Mouse (Mus musculus): ENCODE measurements at regions not wholly inside any gene's neighbourhood (a gene's known extent, or its start where the extent isn't known, plus 50 kb on each side); places are given as distances from the start of the nearest gene placed in this dataset.

GRCm38 (mm10) chr10:111580401-111581100 is 74.5 kb downstream of the Phlda1 start:
- H3K27me3 ChIP-seq (ENCODE audit: low read depth, poor library complexity, severe bottlenecking) = 0 out of 2 replicates have a peak, but pooled peaks cover 3% of the 10 kb centered on the region
- 44% methylated on average over 11 of the region's 11 CpGs for WGBS
- H3K4me1 ChIP-seq = peaks cover 21% of the 10 kb centered on the region; the same call in 1 of the 2 replicates
- no peak overlapping the region for H3K27ac ChIP-seq
- no peak overlapping the region for H3K4me3 ChIP-seq
- H3K36me3 ChIP-seq = no peaks in the 10 kb centered on the region
- H3K9me3 ChIP-seq (replicated peaks) = no peaks in the 10 kb centered on the region
- no peak for DNase-seq (ENCODE audit: low spot score)

DNA sequence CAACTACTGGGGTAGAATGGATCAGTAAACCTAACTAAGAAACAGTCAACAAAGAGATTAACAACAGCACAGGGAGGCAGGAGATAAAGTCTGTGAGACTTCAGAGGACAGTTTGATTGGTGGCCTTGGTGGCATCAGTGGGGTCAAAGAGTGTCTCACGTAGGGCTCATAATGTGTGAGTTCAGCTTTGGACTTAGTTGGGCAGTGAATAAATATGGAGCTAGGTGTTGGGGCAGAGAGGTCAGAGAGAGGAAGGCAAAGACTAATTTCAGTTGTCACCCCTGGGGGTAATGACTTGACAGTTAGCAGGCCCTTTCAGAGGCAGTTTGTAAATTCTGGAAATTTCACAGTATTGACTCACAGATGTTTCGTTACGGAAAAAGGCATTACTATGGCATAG is 75.8 kb downstream of the Phlda1 start:
- Histone ChIP-seq H3K36me3 (no peaks in the 10 kb centered on the region), H3K4me1 (peaks cover 14% of the 10 kb centered on the region; the same call in 1 of the 2 replicates), H3K9me3 (replicated peaks) (no peaks in the 10 kb centered on the region), H3K27me3 (ENCODE audit: low read depth, poor library complexity, severe bottlenecking) (0 out of 2 replicates have a peak, but pooled peaks cover 3% of the 10 kb centered on the region), H3K27ac (no peak overlapping the region), H3K4me3 (no peak overlapping the region)
- WGBS = 37% methylated on average over 3 of the region's 3 CpGs
- DNase-seq (ENCODE audit: low spot score) = no peak

DNA sequence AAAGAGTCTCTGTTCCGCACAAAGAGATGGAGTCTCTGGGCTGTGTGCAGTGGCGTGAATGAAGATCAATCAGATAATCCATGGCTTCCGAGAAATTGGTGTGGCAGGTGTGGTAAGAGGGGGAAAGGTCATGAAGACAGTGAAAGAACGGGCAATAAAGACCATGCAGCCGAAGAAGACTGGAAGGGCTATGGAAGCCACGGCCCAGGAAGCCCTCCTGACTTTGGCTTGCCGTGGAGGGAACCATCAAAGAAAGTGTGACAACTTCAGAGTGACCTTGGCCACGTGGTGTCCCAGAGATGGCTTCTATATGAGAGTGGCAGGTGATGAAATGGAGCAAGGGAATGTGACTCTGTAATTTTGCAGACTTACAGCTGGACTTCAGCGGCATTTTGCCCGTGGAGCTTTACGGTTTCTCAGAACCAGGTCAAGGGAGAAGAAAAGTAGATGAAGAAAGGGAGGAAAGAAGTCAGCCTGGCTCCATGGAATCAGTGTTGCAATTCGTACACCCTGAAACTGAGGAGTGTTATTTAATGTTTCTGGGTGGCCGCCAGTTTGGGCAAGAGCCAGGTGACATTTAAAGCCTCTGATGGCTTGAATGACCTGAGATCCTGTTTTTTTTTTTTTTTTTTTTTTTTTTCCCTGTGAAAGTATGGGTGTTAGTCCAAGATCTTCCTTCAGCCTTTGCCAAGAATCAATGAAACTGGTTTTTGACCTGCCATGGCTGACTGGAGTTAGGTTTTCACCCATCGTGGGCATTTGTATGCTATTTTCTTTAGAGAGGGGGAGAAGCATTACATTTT is 76.4 kb downstream of the Phlda1 start:
- H3K9me3 ChIP-seq (replicated peaks) = no peaks in the 10 kb centered on the region
- H3K4me3 ChIP-seq = no peak overlapping the region
- DNase-seq (ENCODE audit: low spot score) = no peak
- 0 out of 2 replicates have a peak, but pooled peaks cover 3% of the 10 kb centered on the region for H3K27me3 ChIP-seq (ENCODE audit: low read depth, poor library complexity, severe bottlenecking)
- H3K27ac ChIP-seq = no peak overlapping the region
- no peaks in the 10 kb centered on the region for H3K36me3 ChIP-seq
- 62% methylated on average over 14 of the region's 14 CpGs for WGBS
- peaks cover 14% of the 10 kb centered on the region; the same call in 1 of the 2 replicates for H3K4me1 ChIP-seq

DNA sequence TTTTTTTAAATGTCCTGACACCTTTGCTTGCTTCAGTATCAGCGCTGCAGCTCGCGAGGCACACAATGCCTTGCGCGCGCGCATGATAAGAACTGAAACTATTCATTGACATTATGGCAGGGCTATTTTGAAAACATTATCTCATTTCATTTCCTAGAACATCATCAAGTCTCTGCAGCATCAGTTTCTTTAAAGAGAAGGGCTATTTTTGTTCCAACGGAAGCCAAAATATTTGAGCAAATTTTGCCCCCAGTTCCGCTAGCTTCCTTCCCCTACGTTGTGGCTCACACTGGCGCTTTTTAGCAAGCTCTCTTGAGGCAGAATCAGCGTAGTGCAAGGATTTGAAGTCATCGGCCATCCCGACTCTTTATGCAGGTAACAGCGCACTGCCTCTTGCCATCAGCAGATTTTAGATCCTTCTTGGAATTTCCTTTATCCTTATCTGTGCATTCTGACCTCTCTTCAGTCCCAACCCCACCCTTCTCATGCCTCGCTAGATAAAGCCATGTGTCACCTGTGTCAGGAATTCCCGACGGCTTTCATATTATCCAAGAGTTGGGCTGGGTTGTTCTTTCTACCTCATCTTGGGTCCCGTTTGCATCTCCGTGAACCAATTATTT is 77.1 kb downstream of the Phlda1 start:
- Histone ChIP-seq H3K27ac (no peak overlapping the region), H3K27me3 (ENCODE audit: low read depth, poor library complexity, severe bottlenecking) (0 out of 2 replicates have a peak, but pooled peaks cover 3% of the 10 kb centered on the region), H3K9me3 (replicated peaks) (no peaks in the 10 kb centered on the region), H3K4me1 (peaks cover 14% of the 10 kb centered on the region; the same call in 1 of the 2 replicates), H3K36me3 (no peaks in the 10 kb centered on the region), H3K4me3 (no peak overlapping the region)
- WGBS = 95% methylated on average over 20 of the region's 20 CpGs
- DNase-seq (ENCODE audit: low spot score) = no peak

GRCm38 (mm10) chr10:111583744-111584152 is 77.7 kb downstream of the Phlda1 start:
- WGBS = 84% methylated on average over 5 of the region's 5 CpGs
- DNase-seq (ENCODE audit: low spot score) = no peak
- no peak overlapping the region for H3K4me3 ChIP-seq
- no peak overlapping the region for H3K27ac ChIP-seq
- no peaks in the 10 kb centered on the region for H3K36me3 ChIP-seq
- H3K4me1 ChIP-seq = peaks cover 14% of the 10 kb centered on the region; the same call in 1 of the 2 replicates
- H3K9me3 ChIP-seq (replicated peaks) = no peaks in the 10 kb centered on the region
- 0 out of 2 replicates have a peak, but pooled peaks cover 3% of the 10 kb centered on the region for H3K27me3 ChIP-seq (ENCODE audit: low read depth, poor library complexity, severe bottlenecking)

DNA sequence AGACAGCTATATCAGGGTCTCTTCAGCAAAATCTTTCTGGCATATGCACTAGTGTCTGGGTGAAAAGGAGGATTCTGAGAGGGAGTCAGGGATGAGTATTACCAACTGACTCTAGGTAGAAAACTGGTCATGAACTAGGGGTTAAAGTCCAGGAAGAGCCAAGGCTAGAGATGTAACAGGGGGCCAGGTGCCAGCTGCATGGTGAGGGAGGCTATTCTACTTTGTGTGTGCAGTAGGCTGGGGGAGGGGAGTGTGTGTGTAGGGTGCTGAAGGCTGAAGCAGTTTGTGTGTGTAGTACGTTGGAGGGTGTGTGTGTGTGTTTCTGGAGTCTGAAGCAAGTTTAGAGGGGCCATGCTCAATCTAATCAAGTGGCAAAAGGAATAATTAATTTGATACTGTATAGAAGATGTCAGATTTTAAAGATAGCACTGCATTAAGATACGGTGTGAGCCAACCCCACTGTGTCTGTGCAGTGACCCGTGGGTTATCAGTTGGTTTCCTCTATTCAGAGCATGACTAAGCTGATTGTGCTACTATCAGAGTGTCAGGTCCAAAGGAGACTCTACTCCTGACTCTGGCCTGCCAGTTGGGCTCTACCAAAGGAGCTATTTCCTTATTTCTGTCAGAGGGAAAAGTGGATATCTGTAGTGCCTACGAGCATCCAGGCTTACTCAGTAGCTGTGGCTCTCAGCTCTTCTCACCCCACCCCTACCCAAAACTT is 82.0 kb downstream of the Phlda1 start:
- WGBS = 69% methylated on average over 4 of the region's 4 CpGs
- peaks cover 7% of the 10 kb centered on the region for H3K4me1 ChIP-seq
- H3K36me3 ChIP-seq = no peaks in the 10 kb centered on the region
- H3K9me3 ChIP-seq (replicated peaks) = no peaks in the 10 kb centered on the region
- H3K27me3 ChIP-seq (ENCODE audit: low read depth, poor library complexity, severe bottlenecking) = no peaks in the 10 kb centered on the region
- no peak overlapping the region for H3K4me3 ChIP-seq
- no peak overlapping the region for H3K27ac ChIP-seq
- no peak for DNase-seq (ENCODE audit: low spot score)

GRCm38 (mm10) chr10:111589186-111589585 is 83.1 kb downstream of the Phlda1 start:
- H3K4me3 ChIP-seq = no peak overlapping the region
- H3K27ac ChIP-seq = no peak overlapping the region
- 71% methylated on average over 3 of the region's 3 CpGs for WGBS
- H3K9me3 ChIP-seq (replicated peaks) = no peaks in the 10 kb centered on the region
- no peaks in the 10 kb centered on the region for H3K36me3 ChIP-seq
- no peak for DNase-seq (ENCODE audit: low spot score)
- no peaks in the 10 kb centered on the region for H3K27me3 ChIP-seq (ENCODE audit: low read depth, poor library complexity, severe bottlenecking)
- peaks cover 7% of the 10 kb centered on the region for H3K4me1 ChIP-seq

- 63% methylated on average over 2 of the region's 2 CpGs for WGBS
- Histone ChIP-seq H3K9me3 (replicated peaks) (no peaks in the 10 kb centered on the region), H3K27ac (peak overlapping the region; percentile 65; the same call in 1 of the 2 replicates), H3K27me3 (ENCODE audit: low read depth, poor library complexity, severe bottlenecking) (no peaks in the 10 kb centered on the region), H3K36me3 (no peaks in the 10 kb centered on the region), H3K4me3 (no peak overlapping the region), H3K4me1 (peaks cover 19% of the 10 kb centered on the region)
- no peak for DNase-seq (ENCODE audit: low spot score)
Measured at GRCm38 (mm10) chr10:111592416-111593149, 86.5 kb downstream of the Phlda1 start.

GRCm38 (mm10) chr10:111593280-111593679 is 87.2 kb downstream of the Phlda1 start:
- Histone ChIP-seq H3K9me3 (replicated peaks) (no peaks in the 10 kb centered on the region), H3K36me3 (no peaks in the 10 kb centered on the region), H3K4me1 (peaks cover 19% of the 10 kb centered on the region), H3K27me3 (ENCODE audit: low read depth, poor library complexity, severe bottlenecking) (no peaks in the 10 kb centered on the region), H3K4me3 (no peak overlapping the region), H3K27ac (peak overlapping the region; percentile 65; the same call in 1 of the 2 replicates)
- 93% methylated on average over 2 of the region's 2 CpGs for WGBS
- DNase-seq (ENCODE audit: low spot score) = no peak

DNA sequence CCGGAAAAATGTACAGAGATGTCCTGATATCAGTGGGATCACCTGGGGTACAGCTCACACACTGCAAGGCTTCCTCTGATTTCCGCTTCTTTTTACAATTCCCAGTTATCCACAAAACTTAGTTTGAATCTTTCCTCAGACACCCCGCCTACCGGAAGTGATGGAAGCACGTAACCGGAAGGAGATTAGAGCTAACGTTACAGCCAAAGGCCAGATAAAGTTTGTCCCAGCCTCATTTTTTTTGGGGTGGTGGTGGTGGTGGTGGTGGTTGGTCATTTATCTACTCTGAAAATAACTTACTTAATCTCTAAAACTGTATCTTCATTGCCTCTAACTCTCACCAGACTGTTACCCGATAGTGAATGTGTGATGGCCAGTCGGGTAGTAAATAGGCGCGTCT is 88.1 kb downstream of the Phlda1 start:
- no peaks in the 10 kb centered on the region for H3K9me3 ChIP-seq (replicated peaks)
- no peak overlapping the region for H3K4me3 ChIP-seq
- no peak for DNase-seq (ENCODE audit: low spot score)
- no peaks in the 10 kb centered on the region for H3K36me3 ChIP-seq
- peaks cover 23% of the 10 kb centered on the region for H3K4me1 ChIP-seq
- H3K27ac ChIP-seq = no peak overlapping the region
- H3K27me3 ChIP-seq (ENCODE audit: low read depth, poor library complexity, severe bottlenecking) = no peaks in the 10 kb centered on the region
- WGBS = 90% methylated on average over 11 of the region's 11 CpGs

DNA sequence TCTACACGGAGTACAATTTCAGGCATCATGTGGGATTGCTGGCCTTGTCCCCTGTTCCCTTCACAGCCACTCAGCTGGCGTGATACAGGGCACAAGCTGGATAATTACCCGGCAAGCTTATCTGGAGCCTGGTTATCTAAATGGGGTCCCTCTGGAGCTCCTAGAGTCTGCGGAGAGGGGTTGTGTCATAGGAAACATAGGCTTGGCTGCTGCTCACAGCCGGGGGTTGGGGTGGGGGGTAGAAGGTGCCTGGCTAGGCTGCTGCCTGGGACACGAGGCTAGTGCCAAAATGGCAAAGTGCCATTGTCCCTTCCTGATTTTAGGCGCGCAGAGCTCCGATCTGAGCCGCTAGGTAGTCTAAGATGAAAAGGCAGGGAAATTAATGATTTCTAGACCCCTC is 88.6 kb downstream of the Phlda1 start:
- no peaks in the 10 kb centered on the region for H3K36me3 ChIP-seq
- H3K27ac ChIP-seq = peak overlapping the region; percentile 62
- no peaks in the 10 kb centered on the region for H3K9me3 ChIP-seq (replicated peaks)
- no peak for DNase-seq (ENCODE audit: low spot score)
- no peaks in the 10 kb centered on the region for H3K27me3 ChIP-seq (ENCODE audit: low read depth, poor library complexity, severe bottlenecking)
- no peak overlapping the region for H3K4me3 ChIP-seq
- 82% methylated on average over 10 of the region's 10 CpGs for WGBS
- H3K4me1 ChIP-seq = peaks cover 26% of the 10 kb centered on the region

- no peak for DNase-seq (ENCODE audit: low spot score)
- H3K27ac ChIP-seq = no peak overlapping the region
- WGBS = 37% methylated on average over 8 of the region's 8 CpGs
- no peaks in the 10 kb centered on the region for H3K27me3 ChIP-seq (ENCODE audit: low read depth, poor library complexity, severe bottlenecking)
- H3K4me3 ChIP-seq = no peak overlapping the region
- H3K9me3 ChIP-seq (replicated peaks) = no peaks in the 10 kb centered on the region
- peaks cover 34% of the 10 kb centered on the region for H3K4me1 ChIP-seq
- no peaks in the 10 kb centered on the region for H3K36me3 ChIP-seq
Measured at GRCm38 (mm10) chr10:111595513-111595995, 89.5 kb downstream of the Phlda1 start.

All from limb, embryonic 10.5 days (tissue).